Mouse (Mus musculus): ENCODE results near the gene Usp7. TPM values are rescaled to one million over a fixed set of nuclear protein-coding genes. Genes with fewer than 3 reads are reported as not detected.

The Usp7 gene
- total RNA-seq, 2 experiments from 2014 or later: 106 to 111 TPM

GRCm38 (mm10) chr16:8672811-8673210 is 119.3 kb downstream of the Usp7 start:
- no peak for DNase-seq

GRCm38 (mm10) chr16:8672350-8672687 is 119.8 kb downstream of the Usp7 start:
- DNase-seq: no peak

- peak; percentile 97 to 98 for DNase-seq
These were observed 120.4 kb downstream of the Usp7 start, which contains the start of gene Carhsp1 for GRCm38 (mm10) chr16:8671551-8672349. Gene Carhsp1, minus strand, starts transcription at chr16:8672155.

DNA sequence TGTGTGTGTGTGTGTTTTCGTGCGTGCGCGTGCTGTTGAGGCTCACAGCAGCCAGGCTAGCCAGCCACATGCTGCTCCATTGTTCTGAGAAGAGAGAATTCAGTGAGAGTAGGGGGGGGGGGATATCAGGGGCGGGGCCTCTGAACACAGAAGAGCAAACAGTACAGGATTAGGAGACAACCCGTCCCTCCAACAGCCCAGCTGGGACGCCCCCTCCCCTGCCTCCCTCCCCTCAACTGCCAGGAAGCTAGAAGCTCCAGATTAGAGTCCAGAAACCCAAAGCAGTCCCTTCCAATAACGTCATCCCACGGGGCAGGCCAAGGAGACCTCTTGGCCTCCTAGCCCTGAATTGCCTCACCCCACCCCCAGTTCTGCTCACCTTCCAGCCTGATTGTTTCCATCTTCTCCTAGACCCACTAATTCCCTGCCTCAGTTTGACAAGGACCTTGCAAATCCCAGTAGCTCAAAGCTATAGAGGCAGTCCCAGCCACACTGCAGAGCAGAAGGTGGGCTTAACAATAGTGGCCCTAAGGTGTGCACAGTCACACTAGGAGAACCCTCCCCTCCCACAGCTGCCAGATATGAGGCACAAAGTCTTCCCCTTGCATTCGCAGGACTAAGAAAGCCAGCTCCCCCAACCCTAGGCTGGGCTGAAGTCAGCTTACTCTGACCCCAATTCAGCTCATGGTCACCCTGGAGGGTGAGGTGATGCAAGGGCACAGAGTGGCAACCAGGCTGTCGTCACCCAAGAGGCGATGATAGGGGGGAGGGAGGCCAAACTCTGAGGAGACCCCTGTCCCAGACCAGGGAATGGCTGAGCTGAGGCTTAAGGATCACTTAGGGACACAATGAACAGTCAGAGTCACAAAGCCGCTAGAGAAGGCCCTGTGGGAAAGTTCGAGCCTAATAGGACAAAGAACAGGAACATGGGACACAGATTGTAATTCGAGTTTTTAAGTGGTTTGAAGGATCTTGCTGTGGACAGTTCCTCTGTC is 121.8 kb downstream of the Usp7 start:
- peak; percentile 30 to 59 for DNase-seq

DNA sequence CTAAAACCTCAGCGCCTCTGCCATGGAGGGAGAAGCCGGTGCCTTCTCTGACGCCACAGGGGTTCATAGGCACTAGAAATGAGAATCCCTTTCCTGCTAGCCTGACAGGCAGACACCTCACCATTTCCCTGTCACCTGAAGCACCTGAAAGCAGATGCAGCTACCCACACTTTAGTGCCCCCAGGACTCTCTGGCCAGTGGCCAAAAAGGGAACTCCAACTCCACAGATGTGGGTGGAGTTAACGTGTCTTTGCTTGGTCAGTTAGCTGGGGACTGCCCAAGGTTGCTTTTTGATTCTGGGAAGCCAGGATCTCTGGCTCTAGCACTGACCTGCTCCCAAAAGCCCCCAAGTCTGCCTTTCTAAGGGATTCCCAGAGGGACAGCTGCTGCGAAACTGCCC is 122.7 kb downstream of the Usp7 start:
- peak; percentile 22 to 28 for DNase-seq

DNA sequence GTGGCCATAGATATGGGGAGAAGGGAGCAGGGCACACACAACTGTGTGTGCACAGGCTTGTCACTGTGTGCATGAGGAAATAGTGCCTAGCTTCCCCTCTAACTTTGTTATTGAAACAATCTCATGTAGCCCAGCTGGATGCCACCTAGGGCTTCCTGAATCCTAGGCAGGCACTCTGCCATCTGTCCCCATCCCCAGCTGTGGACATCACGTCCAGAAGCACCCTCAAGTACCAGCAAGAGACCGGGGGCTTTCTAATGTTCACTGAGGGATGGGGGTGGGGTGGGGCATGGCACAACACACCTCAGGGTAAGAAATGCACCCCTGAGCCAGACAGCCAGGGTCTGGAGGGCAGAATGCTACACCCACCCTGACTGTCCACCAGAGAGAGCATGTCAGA is 123.7 kb downstream of the Usp7 start:
- no peak for DNase-seq

GRCm38 (mm10) chr16:8667814-8668213 is 124.3 kb downstream of the Usp7 start:
- no peak for DNase-seq

DNA sequence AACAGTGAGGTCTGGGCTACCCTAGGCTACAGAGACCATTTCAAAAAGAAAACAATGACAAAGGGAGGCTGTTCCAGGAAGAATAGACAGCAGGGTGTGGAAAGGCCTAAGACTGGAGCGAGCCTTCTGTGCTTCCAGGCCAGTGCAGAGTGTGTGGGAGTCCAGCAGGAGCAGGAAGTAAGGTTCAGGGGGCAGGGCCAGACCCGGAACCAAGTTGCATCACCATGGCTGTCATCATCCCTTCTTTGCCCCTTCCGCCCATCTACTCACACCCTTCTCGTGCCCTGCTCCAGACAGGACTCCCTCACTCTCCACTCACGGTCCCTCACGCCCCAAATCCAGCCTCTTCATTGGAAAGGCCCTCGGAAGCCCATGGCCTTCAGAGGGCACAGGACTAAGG is 124.8 kb downstream of the Usp7 start:
- DNase-seq: peak; percentile 34 to 47

DNA sequence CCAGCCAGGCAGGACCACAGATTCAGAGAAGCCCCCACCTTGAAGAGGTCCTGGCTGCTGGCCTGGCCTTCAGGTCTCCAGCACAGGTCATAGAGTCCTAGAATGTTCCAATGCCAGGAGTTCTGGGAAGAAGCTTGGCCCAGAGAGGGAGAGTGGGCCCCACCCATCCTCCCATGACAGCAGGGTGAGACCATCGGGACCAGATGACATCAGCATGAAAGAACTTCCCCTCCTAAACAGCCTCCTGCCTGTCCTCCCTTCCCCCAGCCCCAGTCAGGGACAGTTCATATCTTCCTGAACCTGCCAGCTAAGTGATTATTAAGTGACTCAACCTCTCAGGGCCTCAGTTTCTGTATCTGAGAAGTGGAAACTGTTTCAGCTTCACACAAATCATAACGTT is 125.7 kb downstream of the Usp7 start:
- DNase-seq: peak; percentile 69 to 80

DNA sequence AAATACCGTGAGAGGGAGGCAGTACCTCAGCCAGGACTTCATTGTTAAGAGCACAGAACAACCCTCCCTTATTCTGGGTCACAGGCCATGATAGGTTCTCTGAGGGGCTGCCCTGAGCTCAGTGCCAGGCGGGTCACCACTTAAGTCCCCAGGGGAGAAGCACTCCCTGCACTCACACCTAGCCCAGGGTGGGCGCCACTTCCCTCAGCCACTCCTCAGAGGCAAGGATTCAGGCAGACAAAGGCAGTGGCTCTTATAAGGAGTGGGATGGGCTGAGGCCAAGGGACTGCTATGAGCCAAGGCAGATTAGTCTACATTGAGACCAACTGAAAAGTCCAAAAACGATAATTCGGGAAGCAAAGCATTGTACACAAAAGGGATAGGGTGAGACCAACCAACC is 126.7 kb downstream of the Usp7 start:
- DNase-seq: no peak

GRCm38 (mm10) chr16:8663606-8664539 is 128.2 kb downstream of the Usp7 start:
- no peak for DNase-seq

GRCm38 (mm10) chr16:8663022-8663421 is 129.1 kb downstream of the Usp7 start:
- DNase-seq: no peak

DNA sequence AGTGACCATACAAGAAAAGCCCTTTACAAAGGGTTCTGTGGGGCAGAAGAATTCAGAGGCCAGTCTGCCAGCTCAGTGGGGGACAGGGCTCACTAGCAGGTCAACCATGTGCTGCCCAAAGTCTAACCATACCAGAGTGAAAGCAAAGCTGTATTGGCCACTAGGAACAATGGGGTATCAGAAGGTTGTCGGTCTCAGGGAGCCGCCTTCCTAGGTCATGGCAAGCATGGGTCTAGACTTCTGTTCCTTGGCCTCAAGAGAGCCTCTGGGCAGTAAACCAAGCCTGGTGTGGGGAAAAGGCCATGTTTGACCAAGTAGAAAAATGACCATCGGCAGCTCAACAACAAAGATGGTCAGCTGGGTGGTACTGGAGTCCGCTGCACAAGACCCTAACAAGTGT is 133.3 kb downstream of the Usp7 start:
- peak; percentile 62 to 68 for DNase-seq

GRCm38 (mm10) chr16:8658349-8658748 is 133.8 kb downstream of the Usp7 start:
- no peak for DNase-seq

- no peak for DNase-seq
These were observed 135.9 kb downstream of the Usp7 start for GRCm38 (mm10) chr16:8656256-8656655.

- no peak for DNase-seq
These were observed 136.5 kb downstream of the Usp7 start for GRCm38 (mm10) chr16:8655599-8655998.

GRCm38 (mm10) chr16:8655108-8655507 is 137.0 kb downstream of the Usp7 start:
- no peak for DNase-seq

GRCm38 (mm10) chr16:8650007-8650406 is 142.1 kb downstream of the Usp7 start:
- DNase-seq: no peak

- DNase-seq: no peak
These were observed 146.6 kb downstream of the Usp7 start for GRCm38 (mm10) chr16:8645546-8645945.

DNA sequence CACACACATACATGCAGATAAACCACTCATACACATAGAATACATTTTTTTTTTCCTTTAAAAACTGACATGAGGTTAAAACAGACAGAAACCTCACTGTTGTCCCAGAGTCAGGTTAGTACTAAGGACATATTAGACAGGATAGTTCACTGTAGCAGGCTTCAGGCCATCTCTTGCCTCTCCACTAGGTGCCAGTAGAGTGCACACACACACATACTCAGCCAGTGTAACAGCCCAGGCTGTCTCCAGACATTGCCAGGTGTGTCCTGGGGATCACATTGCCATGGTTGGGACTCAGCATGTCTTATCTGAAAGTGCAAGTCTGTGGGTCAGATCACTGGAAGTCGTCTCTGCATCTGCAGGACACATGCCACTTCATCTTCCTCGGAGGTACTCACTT is 148.3 kb downstream of the Usp7 start:
- peak; percentile 43 to 58 for DNase-seq

Data from adrenal gland, postnatal 36 days (tissue).